Mouse (Mus musculus) cerebellum, adult 2 months (tissue): ENCODE results near the gene Cnnm4.

ENCODE experiments used
- CTCF ChIP-seq: fragments of 200-500 bp; IDR thresholded peaks from 2 replicates; pipeline ENCODE4 v1.5.1; 2011; ENCODE audit warnings: low read depth, mild to moderate bottlenecking, control low read depth, low read length, moderate library complexity, borderline replicate concordance; ENCODE audit not compliant: insufficient read depth
- POLR2A ChIP-seq: fragments of 200-500 bp; IDR thresholded peaks from 2 replicates; pipeline ENCODE4 v1.6.1; 2011; ENCODE audit warnings: low read length, control low read depth, borderline replicate concordance; ENCODE audit not compliant: insufficient read depth

- TF ChIP-seq CTCF (peak; percentile 77), POLR2A (no peak)
Measured at GRCm38 (mm10) chr1:36550075-36550863, 78.8 kb downstream of the Cnnm4 start.
